Mouse (Mus musculus) hindbrain, embryonic 14.5 days (tissue): Measurements from ENCODE around the gene Habp4. TPM values are rescaled to one million over a fixed set of nuclear protein-coding genes. Genes with fewer than 3 reads are reported as not detected.

Experiments
- ATAC-seq: fragments of 200-750 bp; cut with Nextera tagmentation; 2 replicates; pipeline ENCODE4 v1.8.0; 2017; ENCODE audit warnings: moderate number of reproducible peaks, mild to moderate bottlenecking, moderate TSS enrichment, moderate library complexity; ENCODE audit not compliant: low FRiP score
- DNase-seq: peaks from one replicate; pipeline ENCODE4 v3.0.0-alpha.2; 2015; ENCODE audit warnings: low spot score
- H3K27ac ChIP-seq: fragments of 300-500 bp; sonication (generic); 2 replicates; pipeline ENCODE4 v1.5.1; 2014; ENCODE audit warnings: mild to moderate bottlenecking, moderate library complexity
- H3K27me3 ChIP-seq: fragments of 300-500 bp; sonication (generic); 2 replicates; pipeline ENCODE4 v1.6.1; 2014; ENCODE audit warnings: mild to moderate bottlenecking, low read length, mixed read lengths; ENCODE audit not compliant: control insufficient read depth, insufficient read depth
- H3K36me3 ChIP-seq: fragments of 300-500 bp; sonication (generic); replicated peaks from 2 replicates; pipeline ENCODE4 v1.6.1; 2014; ENCODE audit not compliant: control insufficient read depth, insufficient read depth
- H3K4me1 ChIP-seq: fragments of 300-500 bp; sonication (generic); replicated peaks from 2 replicates; pipeline ENCODE4 v1.6.1; 2014; ENCODE audit warnings: antibody characterized with exemption, low read length, mixed read lengths; ENCODE audit not compliant: control insufficient read depth, insufficient read depth
- H3K4me2 ChIP-seq: fragments of 300-500 bp; sonication (generic); replicated peaks from 2 replicates; pipeline ENCODE4 v1.6.1; 2014; ENCODE audit warnings: mild to moderate bottlenecking, moderate library complexity
- H3K4me3 ChIP-seq: fragments of 300-500 bp; sonication (generic); replicated peaks from 2 replicates; pipeline ENCODE4 v1.5.1; 2014; ENCODE audit warnings: mild to moderate bottlenecking, low read length
- H3K9ac ChIP-seq: fragments of 300-500 bp; sonication (generic); 2 replicates; pipeline ENCODE4 v1.6.1; 2014
- H3K9me3 ChIP-seq: fragments of 300-500 bp; sonication (generic); 2 replicates; pipeline ENCODE4 v1.6.1; 2016; ENCODE audit warnings: low read length; ENCODE audit not compliant: control insufficient read depth
- WGBS: fragments of 180-500 bp; shearing (Covaris S2); extraction: QIAGEN DNeasy Blood & Tissue Kit; methylation state at CpG from one replicate; pipeline ENCODE4 v1.1.7; 2014; 5-methylcytosine and 5-hydroxymethylcytosine counted together
- polyA plus RNA-seq: library from polyadenylated mRNA; unstranded; fragments of >200 nt; fragmentation: Nextera tagmentation; extraction: Ambion mirVana; gene quantifications from 2 replicates; pipeline ENCODE4 v1.2.1, GENCODE M21; 2014

Gene Habp4
- polyA plus RNA-seq, 1 experiment from 2014 or later: 52.4 TPM

- no peaks in the 10 kb centered on the region for H3K27me3 ChIP-seq
Observed at GRCm38 (mm10) chr13:64211995-64212603, 50.5 kb downstream of the Habp4 start.

GRCm38 (mm10) chr13:64214891-64215290 lies 53.3 kb downstream of the Habp4 start:
- Histone ChIP-seq H3K36me3 (no peaks in the 10 kb centered on the region), H3K27me3 (no peaks in the 10 kb centered on the region), H3K27ac (no peak overlapping the region), H3K4me1 (no peaks in the 10 kb centered on the region), H3K4me3 (no peak overlapping the region), H3K4me2 (no peak overlapping the region), H3K9ac (no peak overlapping the region), H3K9me3 (no peaks in the 10 kb centered on the region)
- DNase-seq (no peak), ATAC-seq (no peak)
- 97% methylated on average over 5 of the region's 5 CpGs for WGBS

More at GRCm38 (mm10) chr13:64211995-64212603, 50.5 kb downstream of the Habp4 start:
- Histone ChIP-seq H3K4me3 (no peak overlapping the region), H3K4me1 (no peaks in the 10 kb centered on the region), H3K9ac (no peak overlapping the region), H3K27ac (no peak overlapping the region), H3K36me3 (no peaks in the 10 kb centered on the region), H3K9me3 (no peaks in the 10 kb centered on the region), H3K4me2 (no peak overlapping the region)
- DNase-seq (no peak), ATAC-seq (no peak)
- WGBS: 86% methylated on average over 5 of the region's 5 CpGs

- DNase-seq (no peak), ATAC-seq (no peak)
- 93% methylated on average over 3 of the region's 3 CpGs for WGBS
- Histone ChIP-seq H3K9ac (no peak overlapping the region), H3K36me3 (no peaks in the 10 kb centered on the region), H3K27ac (no peak overlapping the region), H3K4me1 (no peaks in the 10 kb centered on the region), H3K27me3 (no peaks in the 10 kb centered on the region), H3K9me3 (no peaks in the 10 kb centered on the region), H3K4me3 (no peak overlapping the region), H3K4me2 (no peak overlapping the region)
Observed at GRCm38 (mm10) chr13:64225738-64226137, 64.1 kb downstream of the Habp4 start.

GRCm38 (mm10) chr13:64226725-64227124 lies 65.1 kb downstream of the Habp4 start:
- Histone ChIP-seq H3K36me3 (no peaks in the 10 kb centered on the region), H3K4me2 (no peak overlapping the region), H3K4me3 (no peak overlapping the region), H3K27ac (no peak overlapping the region), H3K4me1 (no peaks in the 10 kb centered on the region), H3K9ac (no peak overlapping the region), H3K9me3 (no peaks in the 10 kb centered on the region), H3K27me3 (no peaks in the 10 kb centered on the region)
- ATAC-seq (no peak), DNase-seq (no peak)
- 87% methylated on average over 4 of the region's 4 CpGs for WGBS

GRCm38 (mm10) chr13:64233139-64233538 lies 71.5 kb downstream of the Habp4 start:
- H3K36me3 ChIP-seq: no peaks in the 10 kb centered on the region
- no peak for ATAC-seq
- no peak overlapping the region for H3K4me2 ChIP-seq
- DNase-seq: no peak
- H3K27me3 ChIP-seq: no peaks in the 10 kb centered on the region
- no peaks in the 10 kb centered on the region for H3K9me3 ChIP-seq
- H3K27ac ChIP-seq: no peak overlapping the region
- H3K4me1 ChIP-seq: no peaks in the 10 kb centered on the region
- H3K4me3 ChIP-seq: no peak overlapping the region
- H3K9ac ChIP-seq: no peak overlapping the region
- 84% methylated on average over 4 of the region's 4 CpGs for WGBS

GRCm38 (mm10) chr13:64235062-64235715 lies 73.6 kb downstream of the Habp4 start:
- WGBS: 81% methylated on average over 4 of the region's 4 CpGs
- Histone ChIP-seq H3K27me3 (no peaks in the 10 kb centered on the region), H3K27ac (no peak overlapping the region), H3K9ac (no peak overlapping the region), H3K36me3 (no peaks in the 10 kb centered on the region), H3K4me1 (no peaks in the 10 kb centered on the region), H3K4me3 (no peak overlapping the region), H3K4me2 (no peak overlapping the region), H3K9me3 (no peaks in the 10 kb centered on the region)
- no peak for DNase-seq
- ATAC-seq: no peak

GRCm38 (mm10) chr13:64235777-64236176 lies 74.2 kb downstream of the Habp4 start:
- H3K36me3 ChIP-seq: no peaks in the 10 kb centered on the region
- 81% methylated on average over 3 of the region's 3 CpGs for WGBS
- H3K4me3 ChIP-seq: no peak overlapping the region
- no peaks in the 10 kb centered on the region for H3K4me1 ChIP-seq
- no peak overlapping the region for H3K4me2 ChIP-seq
- H3K9ac ChIP-seq: no peak overlapping the region
- H3K27me3 ChIP-seq: no peaks in the 10 kb centered on the region
- ATAC-seq: no peak
- DNase-seq: no peak
- no peak overlapping the region for H3K27ac ChIP-seq
- no peaks in the 10 kb centered on the region for H3K9me3 ChIP-seq

Other genes with a start within 250 kb of the Habp4 start
- not detected in 2 replicates for gene Hsd17b3, start 72.6 kb upstream of the Habp4 start, polyA plus RNA-seq
- gene Slc35d2, start 32.5 kb upstream of the Habp4 start, polyA plus RNA-seq: 1.2 and 1.7 TPM in 2 replicates
- 5.8 and 8.0 TPM in 2 replicates for gene Zfp367, start 8.6 kb upstream of the Habp4 start, polyA plus RNA-seq
- gene Cdc14b, start 113.5 kb downstream of the Habp4 start, polyA plus RNA-seq: 3.0 and 4.3 TPM in 2 replicates
- gene Aaed1, start 150.9 kb downstream of the Habp4 start, polyA plus RNA-seq: 15.4 and 15.8 TPM in 2 replicates
- gene Ctsl, start 209.1 kb downstream of the Habp4 start, polyA plus RNA-seq: 168 and 171 TPM in 2 replicates